Mouse (Mus musculus): ENCODE data around the gene Cope. TPM values are rescaled to one million over a fixed set of nuclear protein-coding genes. Genes with fewer than 3 reads are reported as not detected.

The Cope gene
- polyA plus RNA-seq, 1 experiment = 34.2 TPM

- no peaks in the 10 kb centered on the region for H3K27me3 ChIP-seq (ENCODE audit: control insufficient read depth)
- TF ChIP-seq GATA1 (IDR thresholded peaks at IDR 0.05; ENCODE audit: low read length) = no peak
- no peak for TF ChIP-seq TAL1 (IDR thresholded peaks at IDR 0.05; ENCODE audit: low read length)
- no peaks in the 10 kb centered on the region for H3K9me3 ChIP-seq (ENCODE audit: control insufficient read depth, low read length)
- peaks cover 86% of the 10 kb centered on the region for H3K4me1 ChIP-seq (ENCODE audit: control insufficient read depth)
- H3K4me3 ChIP-seq (replicated peaks) = peak overlapping the region; percentile 89
- peaks cover 59% of the 10 kb centered on the region for H3K36me3 ChIP-seq (ENCODE audit: control insufficient read depth)
These were observed 49.0 kb downstream of the Cope start for GRCm38 (mm10) chr8:70351035-70351999.

- Histone ChIP-seq H3K9me3 (ENCODE audit: control insufficient read depth, low read length) (peaks cover 2% of the 10 kb centered on the region; the same call in 1 of the 2 replicates), H3K27me3 (ENCODE audit: control insufficient read depth) (no peaks in the 10 kb centered on the region), H3K4me3 (replicated peaks) (peak overlapping the region; percentile 89), H3K36me3 (ENCODE audit: control insufficient read depth) (peaks cover 52% of the 10 kb centered on the region), H3K4me1 (ENCODE audit: control insufficient read depth) (peaks cover 88% of the 10 kb centered on the region)
- TF ChIP-seq TAL1 (IDR thresholded peaks at IDR 0.05; ENCODE audit: low read length) = no peak
- no peak for TF ChIP-seq GATA1 (IDR thresholded peaks at IDR 0.05; ENCODE audit: low read length)
These were observed 49.7 kb downstream of the Cope start for GRCm38 (mm10) chr8:70352000-70352384.

GRCm38 (mm10) chr8:70352657-70353151, 50.4 kb downstream of the Cope start:
- Histone ChIP-seq H3K4me1 (ENCODE audit: control insufficient read depth) (peaks cover 88% of the 10 kb centered on the region), H3K27me3 (ENCODE audit: control insufficient read depth) (no peaks in the 10 kb centered on the region), H3K9me3 (ENCODE audit: control insufficient read depth, low read length) (peaks cover 2% of the 10 kb centered on the region; the same call in 1 of the 2 replicates), H3K36me3 (ENCODE audit: control insufficient read depth) (peaks cover 45% of the 10 kb centered on the region), H3K4me3 (replicated peaks) (peak overlapping the region; percentile 89)
- TF ChIP-seq GATA1 (IDR thresholded peaks at IDR 0.05; ENCODE audit: low read length) (no peak), TAL1 (IDR thresholded peaks at IDR 0.05; ENCODE audit: low read length) (no peak)

- H3K27me3 ChIP-seq (ENCODE audit: control insufficient read depth) = no peaks in the 10 kb centered on the region
- H3K36me3 ChIP-seq (ENCODE audit: control insufficient read depth) = peaks cover 39% of the 10 kb centered on the region
- peaks cover 2% of the 10 kb centered on the region; the same call in 1 of the 2 replicates for H3K9me3 ChIP-seq (ENCODE audit: control insufficient read depth, low read length)
- peak within 1 kb of the TSS; percentile 89 for H3K4me3 ChIP-seq (replicated peaks)
- peak; percentile 32; the same call in 1 of the 3 replicates for TF ChIP-seq TAL1 (IDR thresholded peaks at IDR 0.05; ENCODE audit: low read length)
- no peak for TF ChIP-seq GATA1 (IDR thresholded peaks at IDR 0.05; ENCODE audit: low read length)
- H3K4me1 ChIP-seq (ENCODE audit: control insufficient read depth) = peaks cover 87% of the 10 kb centered on the region
These were observed 51.0 kb downstream of the Cope start, which contains the start of gene Upf1 for GRCm38 (mm10) chr8:70353194-70353817. Upf1 (minus strand) TSS chr8:70353278.

- peaks cover 2% of the 10 kb centered on the region; the same call in 1 of the 2 replicates for H3K9me3 ChIP-seq (ENCODE audit: control insufficient read depth, low read length)
- H3K4me3 ChIP-seq (replicated peaks) = peak overlapping the region; percentile 89
- H3K27me3 ChIP-seq (ENCODE audit: control insufficient read depth) = no peaks in the 10 kb centered on the region
- TF ChIP-seq TAL1 (IDR thresholded peaks at IDR 0.05; ENCODE audit: low read length) (no peak), GATA1 (IDR thresholded peaks at IDR 0.05; ENCODE audit: low read length) (no peak)
- peaks cover 32% of the 10 kb centered on the region for H3K36me3 ChIP-seq (ENCODE audit: control insufficient read depth)
- peaks cover 86% of the 10 kb centered on the region for H3K4me1 ChIP-seq (ENCODE audit: control insufficient read depth)
These were observed 51.7 kb downstream of the Cope start for GRCm38 (mm10) chr8:70354004-70354403.

- Histone ChIP-seq H3K4me3 (replicated peaks) (peak overlapping the region; percentile 30), H3K27me3 (ENCODE audit: control insufficient read depth) (peaks cover 3% of the 10 kb centered on the region; the same call in 1 of the 2 replicates), H3K36me3 (ENCODE audit: control insufficient read depth) (peaks cover 11% of the 10 kb centered on the region), H3K4me1 (ENCODE audit: control insufficient read depth) (peaks cover 70% of the 10 kb centered on the region), H3K9me3 (ENCODE audit: control insufficient read depth, low read length) (peaks cover 6% of the 10 kb centered on the region)
- TF ChIP-seq GATA1 (IDR thresholded peaks at IDR 0.05; ENCODE audit: low read length) (0 out of 2 replicates have a peak, but pooled peaks have one; percentile 26), TAL1 (IDR thresholded peaks at IDR 0.05; ENCODE audit: low read length) (peak; percentile 38; the same call in 2 of the 3 replicates)
These were observed 53.8 kb downstream of the Cope start for GRCm38 (mm10) chr8:70356111-70356510.

- H3K9me3 ChIP-seq (ENCODE audit: control insufficient read depth, low read length) = peaks cover 6% of the 10 kb centered on the region
- TF ChIP-seq TAL1 (IDR thresholded peaks at IDR 0.05; ENCODE audit: low read length) (no peak), GATA1 (IDR thresholded peaks at IDR 0.05; ENCODE audit: low read length) (no peak)
- peaks cover 9% of the 10 kb centered on the region for H3K27me3 ChIP-seq (ENCODE audit: control insufficient read depth)
- H3K36me3 ChIP-seq (ENCODE audit: control insufficient read depth) = no peaks in the 10 kb centered on the region; the same call in 1 of the 2 replicates
- peaks cover 47% of the 10 kb centered on the region for H3K4me1 ChIP-seq (ENCODE audit: control insufficient read depth)
- H3K4me3 ChIP-seq (replicated peaks) = no peak overlapping the region
These were observed 57.1 kb downstream of the Cope start for GRCm38 (mm10) chr8:70359411-70359810.

GRCm38 (mm10) chr8:70360769-70361168, 58.5 kb downstream of the Cope start:
- H3K4me1 ChIP-seq (ENCODE audit: control insufficient read depth) = peaks cover 40% of the 10 kb centered on the region
- peaks cover 12% of the 10 kb centered on the region for H3K27me3 ChIP-seq (ENCODE audit: control insufficient read depth)
- no peaks in the 10 kb centered on the region; the same call in 1 of the 2 replicates for H3K36me3 ChIP-seq (ENCODE audit: control insufficient read depth)
- TF ChIP-seq TAL1 (IDR thresholded peaks at IDR 0.05; ENCODE audit: low read length) (no peak), GATA1 (IDR thresholded peaks at IDR 0.05; ENCODE audit: low read length) (no peak)
- H3K4me3 ChIP-seq (replicated peaks) = no peak overlapping the region
- H3K9me3 ChIP-seq (ENCODE audit: control insufficient read depth, low read length) = peaks cover 6% of the 10 kb centered on the region
